Mouse (Mus musculus) E14TG2a.4 (cell line): Measurements from ENCODE around the gene Slc9a8.

Source experiments
- CTCF ChIP-seq: conservative IDR thresholded peaks from 2 replicates; pipeline ENCODE4 v1.5.1; 2014; ENCODE audit warnings: low read length
- NANOG ChIP-seq: IDR thresholded peaks from 2 replicates; pipeline ENCODE4 v1.6.1; 2014; ENCODE audit warnings: borderline replicate concordance, low read length, mixed read lengths
- POU5F1 ChIP-seq: IDR thresholded peaks from 2 replicates; pipeline ENCODE4 v1.6.1; 2014; ENCODE audit warnings: low read length, borderline replicate concordance

GRCm38 (mm10) chr2:167415970-167416563 is 5.4 kb upstream of the Slc9a8 start:
- TF ChIP-seq CTCF = no peak
- TF ChIP-seq NANOG = no peak
- TF ChIP-seq POU5F1 = no peak
